In the genomic region with DNA sequence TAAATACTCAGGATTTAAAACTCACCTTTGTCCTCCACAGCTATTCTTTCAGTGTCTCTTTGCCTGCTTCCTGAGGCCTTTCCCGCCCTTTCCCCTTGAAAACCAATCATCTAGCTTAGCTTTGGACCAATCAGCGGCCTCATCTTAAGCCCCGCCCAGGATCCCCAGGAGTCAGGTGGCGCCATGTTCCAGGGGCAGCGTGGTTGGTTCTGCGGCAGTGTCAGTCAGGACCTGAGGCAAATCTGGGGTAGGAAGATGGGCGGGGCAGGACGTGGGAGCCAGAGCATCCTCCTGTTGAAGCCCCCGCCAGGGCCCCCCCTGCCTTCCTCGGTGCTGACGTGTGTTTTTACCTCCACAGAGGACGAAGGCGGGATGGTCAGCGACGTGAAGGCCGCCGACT, we compare ENCODE assay signal across 39 mouse cellular contexts. TPM values are rescaled to one million over a fixed set of nuclear protein-coding genes. Genes with fewer than 3 reads are reported as not detected.
DNase-seq lines count a peak whose midpoint lies in the region; TF ChIP-seq lines count a peak whose summit lies in the region.
"Had no signal": no experiment of that assay in that cellular context is flagged by ENCODE, and none has a peak within 500 bp of the region (broad histone marks: within the 10 kb centered on the region; RNA-seq: fewer than 3 reads in every experiment).

A gene (minus strand): TSS at position 84 of the 400 bp plus-strand sequence.
A gene (plus strand): TSS at position 167 of the 400 bp plus-strand sequence.

- in situ Hi-C loops in ES-E14 (cut with MboI; ENCODE audit: low sequenced_read_pairs in 2 of 2, unreplicated experiment in 2 of 2), result no loop called here

- H3K9me3 ChIP-seq in ES-Bruce4 (replicated peaks; ENCODE audit: control insufficient read depth, insufficient read depth, low read length, poor library complexity, severe bottlenecking) (no peaks in the 10 kb centered on the region), ES-E14 (ENCODE audit: control insufficient read depth, insufficient read depth, low read depth, low read length) (no peaks in the 10 kb centered on the region)
- H3K9me3 ChIP-seq: embryonic facial prominence, embryonic 13.5 days; forebrain, embryonic 10.5 days; forebrain, embryonic 13.5 days; heart, embryonic 10.5 days; heart, embryonic 13.5 days had no signal

- peak; percentile 63 for DNase-seq in ES-E14 (ENCODE audit: low read depth, low spot score)
- peak; percentile 89 for DNase-seq in ZHBTc4 (ENCODE audit: low read depth, low spot score)
- peak; percentile 94 for DNase-seq in testis, postnatal 14 days (ENCODE audit: low spot score)
- DNase-seq in adrenal gland, postnatal 10 days, result no peak
- DNase-seq in kidney, postnatal 10 days, result no peak
- no peak for DNase-seq in adrenal gland, adult 2 months
- DNase-seq: adrenal gland, postnatal 14 days; cerebellum, adult 11 months; cerebellum, adult 2 months; cerebellum, adult 9-11 months; cerebellum, postnatal 25 days; embryo, embryonic 11 days; gastrocnemius, adult 2 months; gastrocnemius, postnatal 14 days; heart, adult 2 months; heart, postnatal 14 days; heart, postnatal 4 days; kidney, adult 18-20 months had no signal

- H3K4me1 ChIP-seq in ES-Bruce4 (ENCODE audit: control insufficient read depth, insufficient read depth, low read length) (no peaks in the 10 kb centered on the region), ES-E14 (ENCODE audit: control insufficient read depth in 2 of 2, insufficient read depth in 2 of 2, low read length in 2 of 2, poor library complexity in 1 of 2) (peaks cover 0 to 3% of the 10 kb centered on the region in 2 experiments; a peak in 1 of 4 replicates)
- H3K4me1 ChIP-seq: embryonic facial prominence, embryonic 10.5 days; embryonic facial prominence, embryonic 13.5 days; forebrain, embryonic 10.5 days; forebrain, embryonic 13.5 days; heart, embryonic 10.5 days; heart, embryonic 13.5 days had no signal

- H3K27me3 ChIP-seq in ES-Bruce4 (ENCODE audit: control insufficient read depth, insufficient read depth, low read length, poor library complexity, severe bottlenecking), result no peaks in the 10 kb centered on the region
- H3K27me3 ChIP-seq: embryonic facial prominence, embryonic 13.5 days; forebrain, embryonic 13.5 days; heart, embryonic 13.5 days had no signal

- TF ChIP-seq CTCF in ES-Bruce4 (IDR thresholded peaks at IDR 0.05; ENCODE audit: low read depth, low read length), result no peak

- no peak for TF ChIP-seq POLR2A in ES-Bruce4 (IDR thresholded peaks at IDR 0.05; ENCODE audit: insufficient read depth, low read length)

- H3K4me3 ChIP-seq in ES-Bruce4 (ENCODE audit: low read depth, low read length), result peak within 1 kb of the TSS; percentile 15
- peak within 1 kb of the TSS; percentile 53 to 69 for H3K4me3 ChIP-seq in ES-E14 (ENCODE audit: insufficient read depth in 1 of 2, low read depth in 1 of 2, low read length in 2 of 2, poor library complexity in 1 of 2, severe bottlenecking in 1 of 2)
- H3K4me3 ChIP-seq: embryonic facial prominence, embryonic 10.5 days; embryonic facial prominence, embryonic 13.5 days; forebrain, embryonic 10.5 days; forebrain, embryonic 13.5 days; gastrocnemius, adult 2 months; heart, adult 2 months; heart, embryonic 10.5 days; heart, embryonic 13.5 days had no signal

- no peaks in the 10 kb centered on the region for H3K36me3 ChIP-seq in ES-Bruce4 (ENCODE audit: control insufficient read depth, insufficient read depth, low read length, poor library complexity, severe bottlenecking)
- no peaks in the 10 kb centered on the region for H3K36me3 ChIP-seq in ES-E14 (ENCODE audit: control insufficient read depth, insufficient read depth, low read length, poor library complexity, severe bottlenecking)
- H3K36me3 ChIP-seq: embryonic facial prominence, embryonic 10.5 days; embryonic facial prominence, embryonic 13.5 days; forebrain, embryonic 10.5 days; heart, embryonic 10.5 days; heart, embryonic 13.5 days had no signal

- no peak within 1 kb of the TSS for H3K9ac ChIP-seq in ES-Bruce4 (ENCODE audit: low read depth, poor library complexity, severe bottlenecking)
- peak within 1 kb of the TSS; percentile 18; the same call in 1 of the 2 replicates for H3K9ac ChIP-seq in ES-E14 (ENCODE audit: insufficient read depth, low read depth, low read length, poor library complexity, severe bottlenecking)
- H3K9ac ChIP-seq: embryonic facial prominence, embryonic 13.5 days; forebrain, embryonic 13.5 days; heart, embryonic 13.5 days; hindbrain, embryonic 14.5 days had no signal

- no peak within 1 kb of the TSS for H3K27ac ChIP-seq in ES-Bruce4 (ENCODE audit: insufficient read depth, low read length)
- no peak within 1 kb of the TSS for H3K27ac ChIP-seq in ES-E14 (ENCODE audit: insufficient read depth, low read depth, low read length, poor library complexity, severe bottlenecking)
- H3K27ac ChIP-seq: embryonic facial prominence, embryonic 10.5 days; embryonic facial prominence, embryonic 13.5 days; forebrain, embryonic 10.5 days; forebrain, embryonic 13.5 days; gastrocnemius, adult 2 months; heart, adult 2 months; heart, embryonic 10.5 days; heart, embryonic 13.5 days; hindbrain, embryonic 14.5 days; hindbrain, postnatal 0 days had no signal

- no peak for TF ChIP-seq EP300 in ES-Bruce4 (IDR thresholded peaks at IDR 0.05; ENCODE audit: insufficient read depth, low read depth, low read length)

TF ChIP-seq in ES-E14, 5 proteins besides CTCF, POLR2A, EP300 and RAD21:
- TF ChIP-seq ZNF384 (IDR thresholded peaks at IDR 0.05; ENCODE audit: low read depth, low read length), result no peak
- peak; percentile 49; the same call in 1 of the 2 replicates for TF ChIP-seq CHD2 (IDR thresholded peaks at IDR 0.05; ENCODE audit: low read depth, low read length)

RNA-seq across cellular contexts. Expression of the first gene that starts in this region (rescaled TPM):
- polyA plus RNA-seq in ES-Bruce4 (2011; ENCODE audit: insufficient read depth, insufficient read length, low read depth, missing spikeins), result 2.5 and 3.1 TPM in 2 replicates
- 1.3 and 2.3 TPM in 2 replicates for total RNA-seq in ES-E14 (2012; rRNA removed)
- total RNA-seq in adrenal gland, postnatal 10 days (2021), result under 1 TPM; 0.30 to 0.63 TPM
- not detected for total RNA-seq in adrenal gland, adult 2 months (2021)
- polyA plus RNA-seq in adrenal gland, adult 2 months (2012; rRNA removed), result 0.03 TPM in 1 of 2 replicates, not detected in the other
- total RNA-seq: common myeloid progenitor, adult 5-6 weeks; gastrocnemius, adult 2 months; gastrocnemius, postnatal 14 days; heart, adult 2 months; heart, postnatal 14 days; heart, postnatal 4 days; hindbrain, postnatal 0 days had no signal
- polyA plus RNA-seq: C2C12; embryonic facial prominence, embryonic 13.5 days; forebrain, embryonic 10.5 days; forebrain, embryonic 13.5 days; forebrain, embryonic 16.5 days; heart, adult 2 months; heart, embryonic 13.5 days; hindbrain, embryonic 14.5 days had no signal

RNA-seq across cellular contexts. Expression of the second gene that starts in this region (rescaled TPM):
- 0.43 and 0.60 TPM in 2 replicates for polyA plus RNA-seq in ES-Bruce4 (2011; ENCODE audit: insufficient read depth, insufficient read length, low read depth, missing spikeins)
- total RNA-seq in ES-E14 (2012; rRNA removed), result 0.53 and 1.9 TPM in 2 replicates
- not detected for total RNA-seq in adrenal gland, postnatal 10 days (2021)
- total RNA-seq in adrenal gland, adult 2 months (2021), result not detected
- polyA plus RNA-seq in adrenal gland, adult 2 months (2012; rRNA removed), result not detected in 2 replicates
- total RNA-seq: adrenal gland, postnatal 14 days; adrenal gland, postnatal 4 days; common myeloid progenitor, adult 5-6 weeks; gastrocnemius, adult 2 months; gastrocnemius, postnatal 14 days; heart, adult 2 months; heart, postnatal 14 days; heart, postnatal 4 days; hindbrain, postnatal 0 days had no signal
- polyA plus RNA-seq: activated CD4-positive, CD25-positive, alpha-beta regulatory T cell, adult 4 months; C2C12; CD4-positive, CD25-positive, alpha-beta regulatory T cell, adult 4 months; cerebellum, adult 2 months; embryonic facial prominence, embryonic 10.5 days; embryonic facial prominence, embryonic 13.5 days; forebrain, embryonic 10.5 days; forebrain, embryonic 13.5 days; forebrain, embryonic 16.5 days; frontal cortex, adult 2 months; gonadal fat pad, adult 2 months; heart, adult 2 months; heart, embryonic 10.5 days; heart, embryonic 13.5 days; heart, embryonic 16.5 days; hindbrain, embryonic 11.5 days; hindbrain, embryonic 14.5 days; hindbrain, postnatal 0 days; inflammation-experienced regulatory T-cells, adult 6 months; intestine, embryonic 16.5 days had no signal

Comparison
In these comparisons a context has a peak if more than half of its experiments do, and no peak if none do; other contexts are left out.
1. DNase-seq: peak in ES-E14 (single experiment), ZHBTc4 (single experiment) and testis, postnatal 14 days (single experiment); none in adrenal gland, postnatal 10 days (single experiment), kidney, postnatal 10 days (single experiment) and adrenal gland, adult 2 months (single experiment).